Mouse (Mus musculus): ENCODE results near the gene Tada2a.

- TF ChIP-seq CTCF (IDR thresholded peaks at IDR 0.05; ENCODE audit: low read depth) (peak; percentile 51), EP300 (IDR thresholded peaks at IDR 0.05; ENCODE audit: low read depth) (no peak)
These were observed 21.5 kb upstream of the Tada2a start for GRCm38 (mm10) chr11:84150884-84151283.

Data from liver, postnatal 0 days (tissue).